Mouse (Mus musculus) stomach, embryonic 14.5 days (tissue): ENCODE measurements at regions not wholly inside any gene's neighbourhood (a gene's known extent, or its start where the extent isn't known, plus 50 kb on each side); places are given as distances from the start of the nearest gene placed in this dataset.
"Not testable (repeated sequence)": the region's sequence is repeated elsewhere in the genome, so short reads cannot be mapped to it uniquely, and the experiment has no call there.

Source experiments
- ATAC-seq: fragments of 200-750 bp; cut with Nextera tagmentation; 2 replicates; pipeline ENCODE4 v1.8.0; 2017; ENCODE audit warnings: low read depth, moderate TSS enrichment; ENCODE audit not compliant: insufficient number of reproducible peaks, insufficient read depth, low FRiP score
- H3K27ac ChIP-seq: fragments of 300-500 bp; sonication (generic); 2 replicates; pipeline ENCODE4 v1.5.1; 2014; ENCODE audit warnings: mild to moderate bottlenecking, low read length, moderate library complexity, mixed read lengths
- H3K27me3 ChIP-seq: fragments of 300-500 bp; sonication (generic); 2 replicates; pipeline ENCODE4 v1.6.1; 2014; ENCODE audit warnings: low read length, control low read depth, mixed read lengths; ENCODE audit not compliant: control insufficient read depth, insufficient read depth
- H3K36me3 ChIP-seq: fragments of 300-500 bp; sonication (generic); 2 replicates; pipeline ENCODE4 v1.6.1; 2014; ENCODE audit warnings: mild to moderate bottlenecking, control low read depth, low read length, moderate library complexity, mixed read lengths; ENCODE audit not compliant: control insufficient read depth, insufficient read depth
- H3K4me1 ChIP-seq: fragments of 300-500 bp; sonication (generic); 2 replicates; pipeline ENCODE4 v1.6.1; 2014; ENCODE audit warnings: low read length, control low read depth, mixed read lengths; ENCODE audit not compliant: control insufficient read depth, insufficient read depth
- H3K4me2 ChIP-seq: fragments of 300-500 bp; sonication (generic); replicated peaks from 2 replicates; pipeline ENCODE4 v1.6.1; 2014; ENCODE audit warnings: low read depth, low read length, control low read depth
- H3K4me3 ChIP-seq: fragments of 300-500 bp; sonication (generic); 2 replicates; pipeline ENCODE4 v1.5.1; 2014; ENCODE audit warnings: low read depth, low read length, control low read depth
- H3K9ac ChIP-seq: fragments of 300-500 bp; sonication (generic); replicated peaks from 2 replicates; pipeline ENCODE4 v1.6.1; 2014; ENCODE audit warnings: low read depth, mild to moderate bottlenecking, control low read depth, low read length, moderate library complexity, mixed read lengths
- H3K9me3 ChIP-seq: fragments of 300-500 bp; sonication (generic); 2 replicates; pipeline ENCODE4 v1.6.1; 2016; ENCODE audit warnings: low read depth, low read length, control low read depth; ENCODE audit not compliant: control insufficient read depth
- WGBS: fragments of 180-500 bp; shearing (Covaris S2); extraction: QIAGEN DNeasy Blood & Tissue Kit; methylation state at CpG from one replicate; pipeline ENCODE4 v1.1.7; 2014; 5-methylcytosine and 5-hydroxymethylcytosine counted together

GRCm38 (mm10) chr17:50346451-50347192 is 53.2 kb upstream of the Dazl start:
- no peaks in the 10 kb centered on the region for H3K9me3 ChIP-seq
- ATAC-seq: no peak
- H3K4me2 ChIP-seq: no peak overlapping the region
- no peaks in the 10 kb centered on the region for H3K36me3 ChIP-seq
- H3K27me3 ChIP-seq: no peaks in the 10 kb centered on the region
- H3K9ac ChIP-seq: no peak overlapping the region
- 73% methylated on average over 7 of the region's 7 CpGs for WGBS
- no peak overlapping the region for H3K4me3 ChIP-seq
- no peaks in the 10 kb centered on the region for H3K4me1 ChIP-seq
- no peak overlapping the region for H3K27ac ChIP-seq

- not testable (repeated sequence) for H3K27ac ChIP-seq, ATAC-seq, H3K36me3 ChIP-seq, H3K9me3 ChIP-seq, H3K4me2 ChIP-seq, H3K4me1 ChIP-seq, H3K4me3 ChIP-seq, H3K9ac ChIP-seq, H3K27me3 ChIP-seq
- 67% methylated on average over 2 of the region's 2 CpGs for WGBS
Measured at GRCm38 (mm10) chr17:50353818-50354217, 60.4 kb upstream of the Dazl start.

- Histone ChIP-seq H3K4me1 (no peaks in the 10 kb centered on the region), H3K4me3 (no peak overlapping the region), H3K27ac (no peak overlapping the region), H3K4me2 (no peak overlapping the region), H3K9ac (no peak overlapping the region), H3K27me3 (no peaks in the 10 kb centered on the region), H3K36me3 (no peaks in the 10 kb centered on the region), H3K9me3 (no peaks in the 10 kb centered on the region)
- 91% methylated on average over 6 of the region's 6 CpGs for WGBS
- ATAC-seq: no peak
Measured at GRCm38 (mm10) chr17:50354357-50354756, 60.9 kb upstream of the Dazl start.

GRCm38 (mm10) chr17:50361657-50362233 is 68.3 kb upstream of the Dazl start:
- Histone ChIP-seq H3K27ac (no peak overlapping the region), H3K4me3 (no peak overlapping the region), H3K27me3 (no peaks in the 10 kb centered on the region), H3K9ac (no peak overlapping the region), H3K36me3 (no peaks in the 10 kb centered on the region), H3K4me2 (no peak overlapping the region), H3K9me3 (no peaks in the 10 kb centered on the region), H3K4me1 (no peaks in the 10 kb centered on the region)
- 65% methylated on average over 9 of the region's 9 CpGs for WGBS
- ATAC-seq: no peak

GRCm38 (mm10) chr17:50365396-50365795 is 72.0 kb upstream of the Dazl start:
- no peak overlapping the region for H3K9ac ChIP-seq
- 92% methylated on average over 7 of the region's 7 CpGs for WGBS
- H3K4me1 ChIP-seq: no peaks in the 10 kb centered on the region
- no peak for ATAC-seq
- no peaks in the 10 kb centered on the region for H3K36me3 ChIP-seq
- H3K9me3 ChIP-seq: no peaks in the 10 kb centered on the region
- H3K4me2 ChIP-seq: no peak overlapping the region
- no peak overlapping the region for H3K4me3 ChIP-seq
- no peaks in the 10 kb centered on the region for H3K27me3 ChIP-seq
- no peak overlapping the region for H3K27ac ChIP-seq

- Histone ChIP-seq H3K4me3 (no peak overlapping the region), H3K9ac (no peak overlapping the region), H3K27me3 (no peaks in the 10 kb centered on the region), H3K4me2 (no peak overlapping the region), H3K9me3 (no peaks in the 10 kb centered on the region), H3K4me1 (no peaks in the 10 kb centered on the region), H3K36me3 (no peaks in the 10 kb centered on the region), H3K27ac (no peak overlapping the region)
- WGBS: 80% methylated on average over 5 of the region's 5 CpGs
- ATAC-seq: no peak
Measured at GRCm38 (mm10) chr17:50366181-50366580, 72.7 kb upstream of the Dazl start.

GRCm38 (mm10) chr17:50369216-50369875 is 75.9 kb upstream of the Dazl start:
- 0 out of 2 replicates have a peak, but pooled peaks have one; percentile 49 for ATAC-seq
- WGBS: 80% methylated on average over 6 of the region's 6 CpGs
- Histone ChIP-seq H3K4me2 (no peak overlapping the region), H3K4me3 (no peak overlapping the region), H3K36me3 (no peaks in the 10 kb centered on the region), H3K27me3 (no peaks in the 10 kb centered on the region), H3K9me3 (no peaks in the 10 kb centered on the region), H3K4me1 (no peaks in the 10 kb centered on the region), H3K9ac (no peak overlapping the region), H3K27ac (no peak overlapping the region)

- H3K27me3 ChIP-seq: no peaks in the 10 kb centered on the region
- no peak overlapping the region for H3K4me2 ChIP-seq
- H3K9ac ChIP-seq: no peak overlapping the region
- no peaks in the 10 kb centered on the region for H3K9me3 ChIP-seq
- no peak overlapping the region for H3K4me3 ChIP-seq
- H3K4me1 ChIP-seq: no peaks in the 10 kb centered on the region
- no peaks in the 10 kb centered on the region for H3K36me3 ChIP-seq
- ATAC-seq: no peak
- H3K27ac ChIP-seq: no peak overlapping the region
- WGBS: 67% methylated on average over 1 of the region's 1 CpGs
Measured at GRCm38 (mm10) chr17:50370484-50370883, 77.0 kb upstream of the Dazl start.
